Mouse (Mus musculus) mouse embryonic stem cell (cell line): Measurements from ENCODE around the gene Id2.

Source experiments
- in situ Hi-C, 2 experiments: fragments of 300-500 bp; cut with MboI; formaldehyde crosslinking; loops; 1 replicate in 1 of 2; 3 replicates in 1 of 2; pipeline ENCODE4 v1.14.3; 2019 to 2020; ENCODE audit warnings: low sequenced_read_pairs in 2 of 2, low pct_unique_long_range_greater_than_20kb in 1 of 2, mixed read lengths in 1 of 2; ENCODE audit not compliant: unreplicated experiment in 1 of 2

Gene Id2

DNA sequence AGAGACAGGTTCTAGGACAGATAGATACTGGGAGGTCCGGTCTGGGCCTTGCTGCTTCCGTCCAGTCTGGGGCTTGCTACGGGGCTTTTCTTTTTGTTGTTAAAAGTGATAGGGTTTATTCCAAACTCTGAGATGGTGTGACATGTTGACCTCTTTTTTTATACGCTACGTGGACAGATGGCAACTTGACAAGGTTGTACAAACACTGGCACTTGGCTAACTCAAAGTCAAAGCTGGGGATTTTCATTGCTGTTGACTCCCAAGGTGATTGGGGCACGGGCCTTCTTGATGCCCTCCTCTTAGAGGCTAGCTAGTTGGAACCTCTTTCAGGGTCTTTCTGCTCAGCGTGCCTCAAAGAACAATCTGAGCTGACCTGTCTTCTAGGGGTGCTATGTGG, 13.7 kb upstream of the Id2 start:
- in situ Hi-C loops, result no loop called here

DNA sequence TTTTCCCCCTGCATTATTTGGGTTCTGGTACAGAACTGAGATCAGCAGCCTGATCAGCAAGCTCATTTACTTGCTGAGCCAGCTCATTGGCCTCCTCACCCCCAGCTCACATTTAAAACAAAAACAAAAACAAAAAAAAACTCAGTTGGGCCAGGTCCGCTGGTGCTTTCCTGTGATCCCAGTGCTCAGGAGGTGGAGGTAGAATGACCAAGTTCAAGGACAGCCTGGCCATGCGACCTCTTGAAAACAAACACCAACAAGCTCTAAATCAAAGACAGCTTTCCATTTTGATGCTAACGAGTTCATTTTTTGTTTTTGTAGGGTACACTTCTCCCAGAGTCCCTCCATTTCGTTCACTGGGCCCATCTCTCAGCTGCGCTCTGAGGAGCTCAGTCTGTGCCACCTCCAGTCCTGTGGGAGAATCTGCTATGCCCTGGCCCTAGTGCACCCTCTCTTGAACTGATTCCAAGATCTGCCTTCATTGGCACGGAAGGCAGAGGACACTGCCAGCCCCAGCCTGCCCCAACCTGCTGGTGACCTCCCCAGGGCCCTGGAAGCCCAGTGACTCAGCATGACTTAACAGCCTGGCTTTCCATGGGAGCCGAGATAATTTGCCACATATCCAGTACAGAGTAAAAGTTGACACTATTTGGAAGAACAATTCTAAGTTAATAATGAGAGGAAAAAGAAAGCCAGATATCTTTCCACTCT, 13.2 kb upstream of the Id2 start:
- in situ Hi-C loops, result no loop called here

DNA sequence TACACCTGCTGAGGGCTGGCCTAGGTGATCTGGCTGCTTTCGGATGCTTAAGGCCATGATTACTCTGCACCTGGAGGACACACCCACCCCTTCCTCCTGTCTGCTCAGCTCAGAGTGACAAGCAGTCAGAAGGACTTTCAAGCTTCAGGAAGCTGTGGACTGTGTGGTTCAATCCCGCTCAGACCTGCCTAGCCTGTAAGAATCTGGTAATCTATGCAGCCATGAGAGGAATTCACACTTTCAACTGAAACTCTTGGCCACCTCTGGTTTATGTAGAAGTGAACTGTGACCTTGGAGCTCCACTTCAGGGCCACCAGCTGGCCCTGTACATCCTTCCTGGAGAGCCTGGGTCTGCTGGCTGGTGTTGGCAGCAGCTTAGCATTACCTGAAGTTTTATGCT, 11.9 kb upstream of the Id2 start:
- in situ Hi-C loops, result no loop called here

DNA sequence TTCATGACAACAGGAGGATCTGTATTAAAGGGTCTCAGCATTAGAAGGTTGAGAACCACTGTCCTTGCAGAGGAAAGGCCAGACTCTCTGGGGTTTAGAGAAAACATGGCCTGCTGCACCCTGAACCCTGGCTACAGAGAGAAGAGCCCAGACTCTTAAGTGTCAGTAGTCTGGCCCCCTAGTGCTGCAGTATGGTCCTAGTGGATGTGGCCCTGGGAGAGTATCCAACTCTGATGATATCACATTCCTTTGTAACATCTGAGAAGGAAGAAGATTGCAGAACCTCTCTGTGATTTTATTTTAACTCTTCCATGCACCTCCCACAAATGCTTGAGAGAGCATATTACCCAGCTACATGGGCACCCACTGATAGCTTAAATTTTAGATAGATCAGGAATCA, 7.6 kb upstream of the Id2 start:
- in situ Hi-C loops, result no loop called here

DNA sequence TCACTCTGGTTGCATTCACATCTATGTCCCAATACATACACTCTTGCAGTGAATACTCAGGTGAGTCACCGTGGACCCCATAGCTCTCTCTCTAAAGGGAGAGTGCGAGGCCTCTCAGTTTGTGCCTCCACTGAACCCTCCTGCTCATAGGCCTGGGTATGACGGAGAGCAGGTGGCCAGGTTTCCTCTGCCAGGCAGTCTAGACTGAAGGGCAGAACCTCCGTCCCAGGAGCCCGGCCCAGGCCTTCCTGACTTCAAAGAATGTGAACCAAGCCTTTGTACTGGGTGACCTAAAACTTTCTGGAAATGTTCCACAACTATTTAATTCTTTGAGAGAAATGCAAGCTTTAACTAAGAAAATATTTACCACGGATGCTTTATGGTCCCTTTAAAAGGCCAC, 7.0 kb upstream of the Id2 start:
- in situ Hi-C loops, result no loop called here

DNA sequence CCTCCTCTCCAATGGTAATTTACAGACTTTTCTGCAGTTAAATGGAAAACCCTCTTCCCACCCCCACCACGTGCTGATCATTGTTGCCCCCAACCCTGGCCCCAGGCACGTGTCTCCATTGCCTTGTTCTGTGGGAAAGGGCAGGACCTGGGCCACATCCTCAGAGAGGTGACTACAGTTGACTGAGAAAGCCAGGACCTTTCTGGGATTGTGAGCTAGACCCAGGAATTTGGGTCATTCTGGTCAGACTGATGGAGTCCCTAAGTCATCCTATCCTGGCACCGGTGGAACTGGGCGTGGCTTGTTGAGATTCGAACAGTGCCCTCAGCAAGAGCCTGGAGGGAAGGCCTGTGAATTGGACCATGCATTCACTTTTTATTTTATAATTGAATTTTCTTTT, 4.4 kb upstream of the Id2 start:
- in situ Hi-C loops, result no loop called here

DNA sequence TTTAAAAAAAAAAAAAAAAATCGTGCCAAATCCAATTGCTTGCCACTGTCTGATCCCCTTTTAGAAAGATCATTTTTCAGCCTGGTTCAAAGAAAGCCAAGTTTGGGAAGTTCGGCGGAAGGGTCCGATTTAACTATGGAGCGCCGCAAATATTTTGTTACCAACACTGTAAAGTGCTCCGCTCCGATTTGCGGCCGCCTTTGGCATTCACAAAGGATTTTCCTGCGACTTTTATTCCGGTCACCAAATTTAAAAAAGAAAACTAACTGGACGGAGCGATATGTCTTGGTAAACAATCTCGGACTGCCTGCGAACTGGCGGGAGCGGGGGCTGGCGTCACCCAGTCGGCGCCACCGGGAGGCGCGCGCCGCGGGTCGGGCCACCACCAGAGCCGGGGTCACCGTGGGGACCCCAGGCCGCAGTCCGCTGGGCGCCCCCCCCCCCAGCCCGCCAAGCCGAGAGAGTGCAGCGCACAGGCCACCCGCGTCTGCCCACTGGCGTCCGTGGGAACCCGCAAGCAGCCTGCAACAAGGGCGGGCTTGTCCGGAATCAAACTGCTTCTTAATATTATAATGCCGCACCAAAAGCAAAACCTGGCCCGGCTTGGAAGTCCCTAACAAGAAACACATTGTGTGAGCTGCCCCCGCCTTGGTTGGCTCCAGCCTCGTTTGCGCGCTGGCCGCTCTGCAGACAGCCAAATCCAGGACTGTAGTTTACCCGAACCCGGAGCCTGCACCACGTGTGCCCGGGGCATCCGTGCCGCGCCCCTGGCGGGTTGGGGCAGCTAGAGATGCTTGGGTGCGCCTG, 3.7 kb upstream of the Id2 start:
- in situ Hi-C loops, result no loop called here

DNA sequence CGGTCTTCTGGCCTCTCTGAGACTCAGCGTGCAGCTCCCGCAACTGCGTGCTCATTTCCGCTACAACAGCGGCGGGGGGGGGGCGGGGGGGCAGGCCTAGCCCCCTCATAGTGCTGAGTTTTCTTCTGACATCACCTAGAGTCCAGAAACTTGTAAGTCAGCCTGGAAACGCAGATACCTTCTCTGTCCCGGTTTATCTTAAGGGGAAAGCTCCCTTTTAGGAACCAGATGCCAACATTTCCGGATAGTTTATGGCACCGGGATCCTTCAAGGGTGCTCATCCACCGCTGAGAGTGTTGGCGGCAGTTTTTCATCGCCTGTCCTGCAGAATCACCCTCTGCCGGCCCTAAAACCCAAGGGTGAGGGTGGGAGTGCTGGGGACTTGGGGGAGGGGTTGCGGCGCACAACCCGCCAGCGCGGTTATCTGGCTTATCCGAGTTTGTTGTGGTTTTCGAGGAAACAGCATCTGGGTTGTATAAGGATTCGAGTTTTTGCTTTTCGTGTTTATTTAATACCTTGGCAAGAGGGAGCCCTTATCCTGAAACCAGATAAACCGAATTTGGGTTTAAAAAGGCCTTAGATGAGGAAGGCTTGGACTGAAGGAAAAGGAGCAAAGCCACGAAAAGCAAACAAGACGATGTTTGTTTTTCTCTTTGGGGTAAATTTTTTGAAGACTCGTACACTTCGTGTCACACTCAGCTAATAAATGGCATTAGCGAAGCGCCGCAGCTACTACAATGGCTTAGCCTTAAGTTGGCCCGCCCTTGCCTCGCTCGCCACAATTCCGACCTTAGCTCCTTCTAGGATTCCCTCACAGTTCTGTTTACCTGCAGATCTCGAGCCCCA, 2.8 kb upstream of the Id2 start:
- in situ Hi-C loops, result loop anchor here in 1 of 2 experiments (10.0 to 25.0 kb wide), 2 partner anchors 965 to 1188 kb away; no protein-coding TSS in a partner anchor

DNA sequence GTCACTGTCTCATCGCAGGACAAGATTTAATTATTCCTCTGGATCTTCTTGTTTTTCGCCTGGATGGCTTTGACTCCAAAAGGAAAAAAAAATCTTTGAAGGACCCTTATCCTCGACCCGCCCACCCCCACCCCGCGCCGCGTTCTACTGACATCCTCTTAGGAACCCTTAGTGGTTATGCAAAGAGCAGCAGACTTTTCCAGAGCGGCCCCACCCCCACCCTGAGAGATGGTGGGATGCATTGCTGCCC, 2.3 kb upstream of the Id2 start:
- in situ Hi-C loops, result loop anchor here in 1 of 2 experiments (10.0 to 25.0 kb wide), 2 partner anchors 966 to 1188 kb away; no protein-coding TSS in a partner anchor

DNA sequence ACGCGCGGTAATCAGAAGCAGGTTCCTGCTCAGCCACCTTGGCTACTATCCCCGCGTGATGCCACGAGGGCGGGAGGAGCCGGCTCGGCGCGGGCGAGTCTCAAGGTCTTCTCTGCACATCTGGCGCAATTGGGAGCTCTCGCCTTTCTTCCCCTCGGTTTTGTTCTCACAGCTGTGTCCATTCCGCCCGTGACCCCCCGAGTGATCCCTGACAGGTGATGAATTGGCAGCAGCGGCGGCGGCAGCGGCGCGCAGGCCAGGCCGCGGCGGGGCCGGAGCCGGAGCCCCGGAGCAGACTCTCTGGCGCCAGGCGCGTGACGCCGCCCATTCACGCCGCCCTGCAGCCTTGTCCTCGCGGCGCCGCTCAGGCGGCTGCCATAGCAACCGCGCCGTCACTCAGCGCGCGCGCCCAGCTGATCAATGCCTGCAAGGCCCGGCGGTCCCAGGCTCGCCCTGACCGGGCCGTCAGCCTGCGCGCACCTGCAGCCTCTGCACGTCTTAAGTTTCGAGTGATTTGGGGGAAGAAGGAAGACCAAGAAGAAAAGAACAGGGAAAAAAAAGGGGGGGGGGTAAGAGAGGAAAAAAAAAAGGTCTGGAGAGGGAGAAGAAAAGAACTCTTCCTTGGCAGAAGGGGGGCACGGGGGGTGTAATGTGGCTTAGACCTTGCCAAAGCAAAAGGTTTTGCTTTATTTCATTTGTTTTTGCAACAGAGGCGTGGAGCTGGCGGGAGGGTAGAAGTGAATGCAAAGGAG, 1.8 kb upstream of the Id2 start:
- in situ Hi-C loops, result loop anchor here in 1 of 2 experiments (10.0 to 25.0 kb wide), 2 partner anchors 966 to 1189 kb away; no protein-coding TSS in a partner anchor

DNA sequence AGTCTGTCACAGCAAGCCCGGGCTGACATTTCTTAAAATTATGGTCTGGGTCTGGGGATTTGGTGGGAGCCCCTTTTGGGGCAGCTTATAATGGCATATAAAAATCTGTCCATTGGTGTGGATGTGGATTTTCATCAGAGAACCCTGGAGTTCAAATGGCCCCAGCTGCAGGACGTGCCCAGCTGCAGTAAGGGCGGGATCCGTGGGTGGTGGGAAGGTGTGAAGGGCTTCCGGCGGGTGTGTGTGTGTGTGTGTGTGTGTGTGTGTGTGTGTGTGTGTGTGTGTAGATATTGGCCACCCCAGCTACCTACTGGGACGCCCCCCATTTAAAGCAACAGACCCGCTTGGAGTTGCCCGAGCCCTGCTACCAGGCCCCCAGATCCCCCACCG, 1.2 kb upstream of the Id2 start:
- in situ Hi-C loops, result loop anchor here in 1 of 2 experiments (10.0 to 25.0 kb wide), 2 partner anchors 967 to 1189 kb away; no protein-coding TSS in a partner anchor

DNA sequence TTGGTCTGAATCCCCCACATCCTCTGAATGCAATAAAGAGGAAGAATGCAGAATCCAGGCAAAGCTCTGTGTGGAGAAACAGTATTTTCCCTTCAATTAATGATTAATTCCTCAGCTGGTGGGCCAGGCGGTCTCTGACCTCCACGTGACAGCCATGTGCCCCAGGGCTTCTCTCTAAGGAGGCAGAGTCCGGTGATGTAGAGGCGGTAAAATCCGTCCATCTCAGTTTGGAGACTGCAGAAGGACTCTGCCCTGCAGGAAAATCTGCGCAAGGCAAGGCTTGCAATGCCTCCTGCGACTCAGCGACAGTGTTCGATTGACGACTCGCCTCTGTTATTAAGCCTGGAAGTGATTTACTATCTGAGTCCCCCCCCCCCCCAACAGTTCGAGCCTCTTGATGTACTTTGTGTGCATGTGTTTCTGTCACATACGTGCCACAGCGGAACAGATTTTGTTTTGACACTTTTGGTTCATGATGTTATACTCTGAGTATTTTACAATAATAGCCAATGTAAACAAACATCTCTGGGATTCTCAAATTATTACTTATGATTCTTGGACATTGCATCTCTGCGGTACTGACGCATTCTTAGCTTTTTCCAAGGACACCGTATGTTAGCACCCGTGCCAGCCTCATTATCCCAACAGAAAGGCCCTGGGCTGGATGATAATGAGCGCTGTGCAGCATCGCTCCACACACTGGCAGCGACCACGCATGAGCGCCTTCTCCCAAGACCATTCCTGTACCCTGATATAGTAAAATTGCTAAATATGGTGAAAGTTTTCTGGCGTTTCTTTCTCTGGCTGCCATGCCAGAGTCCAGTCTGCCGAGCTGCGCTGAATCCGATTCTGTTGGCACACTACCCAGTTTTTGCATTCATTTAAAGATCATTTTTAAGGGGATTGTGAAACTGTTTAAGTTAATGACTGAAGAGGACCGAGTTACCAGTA, 545 bp upstream of the Id2 start:
- in situ Hi-C loops, result loop anchor here in 1 of 2 experiments (10.0 to 25.0 kb wide), 2 partner anchors 967 to 1190 kb away; no protein-coding TSS in a partner anchor

DNA sequence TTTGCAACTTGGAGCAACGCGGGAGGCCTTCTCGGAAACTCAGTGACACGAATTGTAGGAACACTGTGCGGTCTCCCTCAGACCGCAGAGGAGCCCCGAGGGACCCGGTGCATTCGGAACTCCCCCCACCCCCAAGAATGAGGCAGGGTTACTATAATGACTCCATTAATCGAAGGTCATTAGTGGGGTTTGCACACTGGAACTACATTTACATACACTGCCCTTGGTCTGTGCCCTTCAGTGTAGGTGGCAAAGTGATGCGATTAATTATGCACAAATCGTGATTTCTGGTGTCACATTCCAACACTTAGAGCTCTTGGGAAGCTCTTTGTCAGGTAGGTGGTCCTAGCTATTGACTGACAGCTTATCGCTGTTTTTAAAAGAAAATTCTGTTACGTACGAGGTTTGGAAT, 294 bp downstream of the Id2 start:
- in situ Hi-C loops, result loop anchor here in 1 of 2 experiments (10.0 to 25.0 kb wide), 2 partner anchors 968 to 1191 kb away; no protein-coding TSS in a partner anchor

DNA sequence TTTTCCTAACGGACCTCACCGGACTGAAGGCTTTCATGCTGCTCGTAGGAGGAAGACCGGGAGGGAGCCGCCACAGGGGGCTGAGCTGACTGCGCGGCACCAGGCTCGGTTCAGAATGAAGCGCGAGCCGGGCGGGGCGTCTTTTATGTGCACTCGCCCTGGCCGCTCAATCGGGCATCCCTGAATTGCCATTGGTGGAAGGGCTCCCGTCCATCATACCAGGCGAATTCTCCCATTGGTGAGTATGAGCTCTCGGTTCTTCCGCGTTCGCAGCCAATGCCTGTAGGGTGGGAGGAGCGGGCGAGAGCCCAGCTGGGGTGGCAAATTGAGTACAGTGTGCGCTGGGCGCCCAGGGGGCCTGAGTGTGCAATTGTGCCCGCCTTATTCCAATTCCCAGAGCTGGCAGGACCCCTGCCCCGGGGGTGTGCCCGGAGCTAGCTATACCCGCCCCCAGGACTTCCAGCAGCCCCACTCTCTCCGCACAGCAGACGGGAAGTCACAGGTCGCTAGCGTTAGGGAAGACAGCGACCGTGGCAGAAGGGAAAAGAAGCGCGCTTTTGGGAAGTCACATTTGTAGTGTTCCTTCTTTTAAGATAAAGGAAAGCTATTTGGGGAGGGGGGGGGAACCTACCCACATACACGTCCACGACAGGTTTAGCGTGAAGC, 833 bp downstream of the Id2 start:
- in situ Hi-C loops, result loop anchor here in 1 of 2 experiments (10.0 to 25.0 kb wide), 2 partner anchors 969 to 1191 kb away; no protein-coding TSS in a partner anchor

DNA sequence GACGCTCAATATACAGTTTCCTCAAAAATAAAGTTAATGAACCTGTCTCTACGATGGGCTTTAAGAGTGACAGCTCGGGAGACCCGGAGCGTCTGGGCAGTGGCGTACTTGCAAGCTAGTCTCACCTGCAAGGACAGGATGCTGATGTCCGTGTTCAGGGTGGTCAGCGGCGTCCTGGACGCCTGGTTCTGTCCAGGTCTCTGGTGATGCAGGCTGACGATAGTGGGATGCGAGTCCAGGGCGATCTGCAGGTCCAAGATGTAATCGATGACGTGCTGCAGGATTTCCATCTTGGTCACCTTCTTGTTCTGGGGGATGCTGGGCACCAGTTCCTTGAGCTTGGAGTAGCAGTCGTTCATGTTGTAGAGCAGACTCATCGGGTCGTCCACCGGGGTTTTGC, 1.4 kb downstream of the Id2 start:
- in situ Hi-C loops, result loop anchor here in 1 of 2 experiments (10.0 to 25.0 kb wide), 2 partner anchors 969 to 1192 kb away; no protein-coding TSS in a partner anchor
